In genomic region chr10:81105565-81106112, GRCm38 (mm10) we compare ENCODE assay signal across 8 mouse cellular contexts. TPM values are rescaled to one million over a fixed set of nuclear protein-coding genes. Genes with fewer than 3 reads are reported as not detected.
DNase-seq lines count a peak whose midpoint lies in the region; ATAC-seq lines count a peak whose summit lies in the region.

Gene Map2k2, plus strand, starts transcription at chr10:81105915.

- under 1% methylated on average over 56 of the region's 56 CpGs for WGBS in lung, embryonic 16.5 days

- peak within 1 kb of the TSS; percentile 97 for H3K4me3 ChIP-seq in lung, embryonic 16.5 days (ENCODE audit: low read length)

- H3K27me3 ChIP-seq in lung, embryonic 16.5 days (ENCODE audit: control insufficient read depth, insufficient read depth, low read depth, low read length): no peaks in the 10 kb centered on the region

- peak within 1 kb of the TSS; percentile 100 for H3K27ac ChIP-seq in lung, embryonic 16.5 days (ENCODE audit: low read length)

- peaks cover 19% of the 10 kb centered on the region for H3K36me3 ChIP-seq in lung, embryonic 16.5 days (ENCODE audit: control insufficient read depth, insufficient read depth, low read length)

- H3K4me1 ChIP-seq in lung, embryonic 16.5 days (replicated peaks; ENCODE audit: control insufficient read depth, insufficient read depth, low read length): peaks cover 9% of the 10 kb centered on the region

- no peaks in the 10 kb centered on the region for H3K9me3 ChIP-seq in lung, embryonic 16.5 days (ENCODE audit: control insufficient read depth, low read length)

- DNase-seq in MN1 (ENCODE audit: low spot score): peak; percentile 99
- DNase-seq in cerebellum, adult 8-10 months: peak; percentile 96
- peak; percentile 97 for DNase-seq in forelimb bud, embryonic 11.5 days (ENCODE audit: low read depth, low spot score)
- peak; percentile 87 for DNase-seq in layer of hippocampus, adult 9-10 months (ENCODE audit: low spot score)
- peak; percentile 98 for DNase-seq in ovary, postnatal 36 days (ENCODE audit: low spot score)
- peak; percentile 99 for DNase-seq in thymus, postnatal 25 days

- ATAC-seq in hematopoietic stem cell, adult 5-6 weeks (replicated peaks in 1 of 2; ENCODE audit: insufficient read depth in 1 of 2, low FRiP score in 2 of 2, low TSS enrichment in 1 of 2, low read depth in 1 of 2, poor library complexity in 2 of 2, severe bottlenecking in 2 of 2): peak; percentile 86 to 92
- ATAC-seq in lung, embryonic 16.5 days (ENCODE audit: low read depth): peak; percentile 97

- peak within 1 kb of the TSS; percentile 76 for H3K4me2 ChIP-seq in lung, embryonic 16.5 days (ENCODE audit: low read depth, low read length)

- peak within 1 kb of the TSS; percentile 96 for H3K9ac ChIP-seq in lung, embryonic 16.5 days (ENCODE audit: low read length)

RNA-seq across cellular contexts. Expression of gene Map2k2, which starts in this region (rescaled TPM):
- total RNA-seq in hematopoietic stem cell, adult 5-6 weeks (2017): 29.8 and 55.8 TPM in 2 replicates
- 144 and 151 TPM in 2 replicates for polyA plus RNA-seq in lung, embryonic 16.5 days (2015; fragmentation: Nextera tagmentation; extraction: Ambion mirVana)

Comparison
In these comparisons a context has a peak if more than half of its experiments do, and no peak if none do; other contexts are left out.
1. Peak in every context shown above with its lines: DNase-seq, ATAC-seq, H3K4me3 ChIP-seq and H3K27ac ChIP-seq.